Mouse (Mus musculus) liver, embryonic 15.5 days (tissue): ENCODE measurements around the gene Loxl3. TPM values are rescaled to one million over a fixed set of nuclear protein-coding genes. Genes with fewer than 3 reads are reported as not detected.
A peak's percentile ranks its signal among the peaks of the same experiment; 100 is the strongest.

ENCODE experiments used
- ATAC-seq: fragments of 200-750 bp; cut with Nextera tagmentation; 2 replicates; pipeline ENCODE4 v1.8.0; 2017; ENCODE audit warnings: moderate number of reproducible peaks, mild to moderate bottlenecking, moderate library complexity; ENCODE audit not compliant: insufficient read depth
- H3K27ac ChIP-seq: fragments of 300-500 bp; sonication (generic); replicated peaks from 2 replicates; pipeline ENCODE4 v1.5.1; 2015; ENCODE audit warnings: mild to moderate bottlenecking, inconsistent platforms
- H3K27me3 ChIP-seq: fragments of 300-500 bp; sonication (generic); 2 replicates; pipeline ENCODE4 v1.6.1; 2015; ENCODE audit warnings: mild to moderate bottlenecking, inconsistent platforms
- H3K36me3 ChIP-seq: fragments of 300-500 bp; sonication (generic); replicated peaks from 2 replicates; pipeline ENCODE4 v1.6.1; 2015; ENCODE audit warnings: moderate library complexity, mild to moderate bottlenecking, inconsistent platforms
- H3K4me1 ChIP-seq: fragments of 300-500 bp; sonication (generic); replicated peaks from 2 replicates; pipeline ENCODE4 v1.6.1; 2015; ENCODE audit warnings: inconsistent platforms
- H3K4me2 ChIP-seq: fragments of 300-500 bp; sonication (generic); 2 replicates; pipeline ENCODE4 v1.6.1; 2015; ENCODE audit warnings: moderate library complexity, mild to moderate bottlenecking, inconsistent platforms
- H3K4me3 ChIP-seq: fragments of 300-500 bp; sonication (generic); replicated peaks from 2 replicates; pipeline ENCODE4 v1.5.1; 2015; ENCODE audit warnings: mild to moderate bottlenecking, inconsistent platforms
- H3K9ac ChIP-seq: fragments of 300-500 bp; sonication (generic); 2 replicates; pipeline ENCODE4 v1.6.1; 2015; ENCODE audit warnings: moderate library complexity, mild to moderate bottlenecking, inconsistent platforms
- H3K9me3 ChIP-seq: fragments of 300-500 bp; sonication (generic); replicated peaks from 2 replicates; pipeline ENCODE4 v1.6.1; 2016; ENCODE audit warnings: inconsistent platforms
- WGBS: fragments of 180-500 bp; shearing (Covaris S2); methylation state at CpG from one replicate; pipeline ENCODE4 v1.1.7; 2015; ENCODE audit warnings: mixed read lengths; ENCODE audit not compliant: insufficient replicate concordance; 5-methylcytosine and 5-hydroxymethylcytosine counted together
- polyA plus RNA-seq: library from polyadenylated mRNA; unstranded; fragments of >200 nt; fragmentation: Nextera tagmentation; extraction: Ambion mirVana; gene quantifications from 2 replicates; pipeline ENCODE4 v1.2.1, GENCODE M21; 2015

Loxl3 gene
- polyA plus RNA-seq, 1 experiment from 2014 or later, result 2.1 TPM

DNA sequence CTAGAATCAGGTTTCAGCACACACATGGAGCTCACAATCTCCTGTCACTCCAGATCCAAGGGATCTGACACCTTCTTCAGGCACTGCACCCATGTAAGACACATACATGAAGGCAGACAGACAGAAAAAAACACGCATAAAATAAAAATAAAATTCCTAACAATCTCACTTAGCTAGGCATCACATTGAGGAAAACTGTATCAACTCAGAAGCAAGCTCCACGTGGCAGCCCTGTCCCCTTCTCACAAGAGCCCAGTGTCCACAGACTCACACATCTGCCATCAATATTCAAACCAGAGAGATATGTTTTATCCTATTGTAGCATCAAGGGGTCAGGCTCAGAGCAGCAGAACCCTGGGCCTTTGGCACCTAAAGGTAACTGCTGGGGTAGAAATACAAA, 29.7 kb upstream of the Loxl3 start:
- Histone ChIP-seq H3K4me2 (peak overlapping the region; percentile 27; the same call in 1 of the 2 replicates), H3K4me1 (peaks cover 44% of the 10 kb centered on the region), H3K27me3 (no peaks in the 10 kb centered on the region), H3K36me3 (no peaks in the 10 kb centered on the region), H3K9me3 (no peaks in the 10 kb centered on the region), H3K9ac (0 out of 2 replicates have a peak overlapping the region, but pooled peaks have one; percentile 4), H3K27ac (peak overlapping the region; percentile 63), H3K4me3 (0 out of 2 replicates have a peak overlapping the region, but pooled peaks have one; percentile 0)
- no peak for ATAC-seq
- WGBS, result 54% methylated on average over 2 of the region's 2 CpGs

DNA sequence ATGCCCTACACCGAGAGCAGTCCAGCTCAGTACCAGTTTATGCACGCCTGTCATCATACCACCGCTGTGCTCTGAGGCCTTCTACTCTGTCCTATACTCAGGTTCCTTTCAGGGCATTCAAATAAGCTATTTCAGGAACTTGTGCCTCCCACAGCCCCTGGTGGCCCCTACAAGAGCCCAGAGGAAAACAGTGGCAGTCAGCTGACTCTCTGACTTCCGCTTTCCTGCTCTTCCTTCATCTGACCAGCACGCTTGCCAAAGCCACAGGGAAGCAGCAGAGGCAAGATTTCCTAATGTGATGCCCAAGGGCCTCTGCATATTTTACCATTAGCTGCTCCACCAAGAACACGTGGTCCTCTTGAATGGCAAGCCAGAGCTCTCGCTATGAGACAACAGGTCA, 29.1 kb upstream of the Loxl3 start:
- WGBS, result 30% methylated on average over 7 of the region's 7 CpGs
- no peaks in the 10 kb centered on the region for H3K27me3 ChIP-seq
- H3K36me3 ChIP-seq, result no peaks in the 10 kb centered on the region
- peak overlapping the region; percentile 63 for H3K27ac ChIP-seq
- H3K9ac ChIP-seq, result no peak overlapping the region
- H3K9me3 ChIP-seq, result no peaks in the 10 kb centered on the region
- peaks cover 49% of the 10 kb centered on the region for H3K4me1 ChIP-seq
- 0 out of 2 replicates have a peak overlapping the region, but pooled peaks have one; percentile 27 for H3K4me2 ChIP-seq
- ATAC-seq, result peak; percentile 60
- H3K4me3 ChIP-seq, result no peak overlapping the region

DNA sequence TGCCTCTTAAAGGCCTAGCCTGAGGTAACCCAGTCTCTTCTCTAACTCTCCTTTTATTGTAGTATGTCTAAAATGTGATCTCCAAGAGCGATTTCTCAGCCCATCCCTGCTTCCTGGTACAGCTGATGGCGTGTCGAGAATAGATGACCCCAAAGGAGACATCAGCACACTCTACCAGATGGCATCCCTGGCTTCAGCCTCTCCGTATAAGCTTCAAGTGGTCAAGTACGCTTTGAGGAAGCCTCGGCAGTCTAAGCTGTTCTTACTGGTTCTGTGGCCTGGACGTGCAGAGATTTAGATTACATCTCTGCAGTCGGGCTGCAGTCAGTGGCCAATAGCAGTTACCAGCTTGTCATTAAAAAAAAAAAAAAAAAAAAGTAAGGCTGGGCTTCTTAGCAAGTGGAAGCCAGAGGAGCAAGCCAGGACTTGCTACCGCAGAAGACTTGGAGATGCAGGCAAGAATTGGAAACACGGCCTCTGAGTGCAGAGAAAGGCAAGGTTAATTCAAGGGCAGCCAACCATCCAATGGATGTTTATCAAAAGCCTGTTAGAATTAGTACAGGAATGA, 28.4 kb upstream of the Loxl3 start:
- H3K9me3 ChIP-seq, result no peaks in the 10 kb centered on the region
- H3K27me3 ChIP-seq, result no peaks in the 10 kb centered on the region

DNA sequence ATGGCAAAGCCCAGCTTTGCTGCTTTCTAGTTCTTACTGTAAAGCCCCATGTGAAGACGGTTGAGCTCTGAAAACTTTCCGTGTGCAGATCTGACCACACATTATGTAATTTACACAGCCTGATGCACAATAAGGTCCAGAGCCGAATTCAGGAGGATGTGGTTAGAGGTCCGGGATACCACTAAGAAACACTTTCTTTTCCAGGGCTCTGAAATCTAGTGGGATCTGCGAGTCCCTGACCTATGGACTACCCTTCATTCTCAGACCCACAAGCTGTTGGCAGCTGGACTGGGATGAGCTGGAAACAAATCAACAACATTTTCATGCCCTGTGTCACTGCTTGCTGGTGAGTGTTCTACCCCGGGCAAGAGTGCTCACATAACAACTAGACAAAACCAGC, 27.9 kb upstream of the Loxl3 start:
- Histone ChIP-seq H3K9me3 (no peaks in the 10 kb centered on the region), H3K4me1 (peaks cover 61% of the 10 kb centered on the region), H3K27me3 (no peaks in the 10 kb centered on the region), H3K9ac (no peak overlapping the region), H3K4me2 (no peak overlapping the region), H3K4me3 (no peak overlapping the region), H3K36me3 (no peaks in the 10 kb centered on the region), H3K27ac (0 out of 2 replicates have a peak overlapping the region, but pooled peaks have one; percentile 14)
- 45% methylated on average over 6 of the region's 6 CpGs for WGBS
- no peak for ATAC-seq

More for the DNA sequence above, 28.4 kb upstream of the Loxl3 start:
- H3K4me1 ChIP-seq, result peaks cover 55% of the 10 kb centered on the region
- ATAC-seq, result no peak
- no peak overlapping the region for H3K4me3 ChIP-seq
- WGBS, result 60% methylated on average over 10 of the region's 10 CpGs
- H3K27ac ChIP-seq, result peak overlapping the region; percentile 63
- no peak overlapping the region for H3K9ac ChIP-seq
- no peak overlapping the region for H3K4me2 ChIP-seq
- no peaks in the 10 kb centered on the region for H3K36me3 ChIP-seq

DNA sequence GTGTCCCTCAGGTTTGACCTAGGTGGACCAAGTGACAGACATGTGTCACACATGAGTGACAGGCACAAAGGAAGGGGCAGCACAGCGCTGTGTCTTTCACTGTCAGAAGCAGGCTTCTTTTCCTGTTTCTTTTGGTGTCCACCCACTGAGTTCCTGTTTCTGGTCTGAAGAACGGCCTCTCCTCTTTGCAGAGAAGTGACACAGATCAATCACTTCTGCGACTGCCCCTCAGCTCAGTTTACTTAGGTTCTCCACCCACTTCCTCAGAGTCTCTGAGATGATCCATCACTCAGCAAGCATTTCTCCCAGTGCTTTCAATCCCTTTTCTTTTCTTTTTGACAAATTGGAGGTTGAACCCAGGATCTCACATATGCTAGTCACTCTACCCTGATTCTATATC, 25.3 kb upstream of the Loxl3 start:
- ATAC-seq, result no peak
- H3K4me1 ChIP-seq, result peaks cover 76% of the 10 kb centered on the region
- WGBS, result 25% methylated on average over 3 of the region's 3 CpGs

DNA sequence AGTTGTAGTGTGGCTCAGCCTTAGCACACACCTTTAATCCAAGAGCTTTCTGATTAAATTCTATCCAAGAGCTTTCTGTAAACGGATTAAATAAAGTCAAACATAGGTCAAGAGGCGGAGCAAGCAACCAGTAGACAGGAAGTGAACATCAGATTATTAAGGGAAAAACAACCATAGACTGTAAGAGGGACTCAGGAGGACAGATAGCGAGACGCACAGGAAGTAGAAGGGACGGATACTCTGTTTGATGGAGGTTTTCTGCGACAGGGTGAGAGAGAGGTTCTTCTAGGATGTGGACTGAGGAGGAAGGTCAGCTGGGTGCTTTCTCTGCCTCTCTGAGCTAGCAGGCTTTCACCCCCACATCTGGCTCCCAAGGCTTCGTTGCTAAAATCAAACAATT, 24.0 kb upstream of the Loxl3 start:
- 14% methylated on average over 7 of the region's 7 CpGs for WGBS
- Histone ChIP-seq H3K27ac (peak overlapping the region; percentile 99), H3K36me3 (no peaks in the 10 kb centered on the region), H3K4me2 (peak overlapping the region; percentile 45), H3K27me3 (no peaks in the 10 kb centered on the region), H3K9ac (peak overlapping the region; percentile 10; the same call in 1 of the 2 replicates), H3K9me3 (no peaks in the 10 kb centered on the region), H3K4me1 (peaks cover 73% of the 10 kb centered on the region), H3K4me3 (peak overlapping the region; percentile 22; the same call in 1 of the 2 replicates)
- ATAC-seq, result no peak

More for the DNA sequence above, 25.3 kb upstream of the Loxl3 start:
- H3K36me3 ChIP-seq, result no peaks in the 10 kb centered on the region
- peak overlapping the region; percentile 99 for H3K27ac ChIP-seq
- no peak overlapping the region for H3K9ac ChIP-seq
- H3K4me3 ChIP-seq, result no peak overlapping the region
- H3K9me3 ChIP-seq, result no peaks in the 10 kb centered on the region
- no peak overlapping the region for H3K4me2 ChIP-seq
- H3K27me3 ChIP-seq, result no peaks in the 10 kb centered on the region

DNA sequence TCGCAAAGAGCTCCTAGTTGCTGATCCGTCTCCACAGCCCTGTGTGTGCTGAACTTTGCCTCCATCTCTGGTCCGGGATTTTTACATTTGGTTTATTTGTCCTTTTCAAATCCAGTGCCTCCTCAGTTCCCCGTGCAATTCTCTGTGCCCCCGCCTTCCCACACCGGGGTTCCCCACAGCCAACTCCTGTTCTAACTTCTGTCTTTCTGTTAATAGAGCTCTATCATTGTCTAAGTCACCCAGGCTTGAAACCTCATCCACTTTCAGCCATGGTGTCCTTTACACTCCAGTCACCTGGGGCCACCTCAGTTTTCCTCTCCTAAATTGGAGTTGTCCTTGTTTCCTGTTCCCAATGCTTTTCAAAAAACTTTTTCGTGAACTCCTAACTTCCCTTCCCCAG, 22.7 kb upstream of the Loxl3 start:
- Histone ChIP-seq H3K9ac (no peak overlapping the region), H3K4me1 (peaks cover 75% of the 10 kb centered on the region), H3K4me3 (no peak overlapping the region), H3K9me3 (no peaks in the 10 kb centered on the region), H3K27me3 (no peaks in the 10 kb centered on the region), H3K27ac (peak overlapping the region; percentile 99), H3K36me3 (no peaks in the 10 kb centered on the region), H3K4me2 (no peak overlapping the region)
- WGBS, result 72% methylated on average over 7 of the region's 7 CpGs
- ATAC-seq, result no peak

DNA sequence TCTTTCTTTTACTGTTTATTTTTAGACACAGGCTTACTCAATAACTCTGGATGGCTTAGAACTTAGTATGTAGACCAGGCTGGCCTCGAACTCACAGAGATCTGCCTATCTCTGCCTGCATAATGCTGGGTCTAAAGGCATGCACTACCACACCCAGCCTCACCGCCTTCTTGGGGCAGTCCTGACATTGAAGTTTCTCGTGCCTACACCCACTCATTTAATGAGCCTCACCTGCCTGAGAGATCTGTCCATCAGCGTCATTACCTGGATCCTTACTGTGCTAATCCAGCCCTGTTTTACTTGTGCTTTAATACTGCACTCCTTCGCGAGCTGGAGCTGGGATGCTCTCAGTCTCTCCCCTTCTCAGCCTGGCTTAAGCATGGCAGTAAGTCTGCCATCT, 22.2 kb upstream of the Loxl3 start:
- Histone ChIP-seq H3K27me3 (no peaks in the 10 kb centered on the region), H3K9me3 (no peaks in the 10 kb centered on the region), H3K27ac (peak overlapping the region; percentile 99), H3K4me2 (no peak overlapping the region), H3K4me1 (peaks cover 78% of the 10 kb centered on the region), H3K36me3 (no peaks in the 10 kb centered on the region), H3K4me3 (no peak overlapping the region), H3K9ac (no peak overlapping the region)
- 51% methylated on average over 6 of the region's 6 CpGs for WGBS
- ATAC-seq, result no peak

DNA sequence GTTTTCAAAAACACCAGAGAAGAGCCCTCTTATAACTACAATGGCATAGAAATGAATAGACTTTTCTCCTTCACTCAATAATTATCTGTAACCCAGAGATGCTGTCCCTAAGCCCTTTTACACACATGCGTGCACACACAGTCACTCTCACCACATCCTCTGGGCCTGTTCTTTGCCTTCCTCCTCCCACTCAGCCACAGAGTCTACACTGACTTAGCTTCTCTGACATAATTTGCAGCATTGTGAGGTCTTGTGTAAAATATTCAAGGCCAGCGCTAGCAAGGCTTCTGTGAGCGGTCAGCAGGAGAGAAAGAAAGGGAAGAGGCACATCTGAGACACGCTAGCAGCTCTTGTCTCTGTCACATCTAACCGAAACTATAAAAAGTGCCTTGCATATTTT, 20.5 kb upstream of the Loxl3 start:
- peak overlapping the region; percentile 99 for H3K27ac ChIP-seq
- no peaks in the 10 kb centered on the region for H3K27me3 ChIP-seq
- 42% methylated on average over 5 of the region's 5 CpGs for WGBS
- H3K4me3 ChIP-seq, result no peak overlapping the region
- peak overlapping the region; percentile 52 for H3K9ac ChIP-seq
- H3K36me3 ChIP-seq, result no peaks in the 10 kb centered on the region
- peak overlapping the region; percentile 61 for H3K4me2 ChIP-seq
- no peaks in the 10 kb centered on the region for H3K9me3 ChIP-seq
- no peak for ATAC-seq
- peaks cover 91% of the 10 kb centered on the region for H3K4me1 ChIP-seq

DNA sequence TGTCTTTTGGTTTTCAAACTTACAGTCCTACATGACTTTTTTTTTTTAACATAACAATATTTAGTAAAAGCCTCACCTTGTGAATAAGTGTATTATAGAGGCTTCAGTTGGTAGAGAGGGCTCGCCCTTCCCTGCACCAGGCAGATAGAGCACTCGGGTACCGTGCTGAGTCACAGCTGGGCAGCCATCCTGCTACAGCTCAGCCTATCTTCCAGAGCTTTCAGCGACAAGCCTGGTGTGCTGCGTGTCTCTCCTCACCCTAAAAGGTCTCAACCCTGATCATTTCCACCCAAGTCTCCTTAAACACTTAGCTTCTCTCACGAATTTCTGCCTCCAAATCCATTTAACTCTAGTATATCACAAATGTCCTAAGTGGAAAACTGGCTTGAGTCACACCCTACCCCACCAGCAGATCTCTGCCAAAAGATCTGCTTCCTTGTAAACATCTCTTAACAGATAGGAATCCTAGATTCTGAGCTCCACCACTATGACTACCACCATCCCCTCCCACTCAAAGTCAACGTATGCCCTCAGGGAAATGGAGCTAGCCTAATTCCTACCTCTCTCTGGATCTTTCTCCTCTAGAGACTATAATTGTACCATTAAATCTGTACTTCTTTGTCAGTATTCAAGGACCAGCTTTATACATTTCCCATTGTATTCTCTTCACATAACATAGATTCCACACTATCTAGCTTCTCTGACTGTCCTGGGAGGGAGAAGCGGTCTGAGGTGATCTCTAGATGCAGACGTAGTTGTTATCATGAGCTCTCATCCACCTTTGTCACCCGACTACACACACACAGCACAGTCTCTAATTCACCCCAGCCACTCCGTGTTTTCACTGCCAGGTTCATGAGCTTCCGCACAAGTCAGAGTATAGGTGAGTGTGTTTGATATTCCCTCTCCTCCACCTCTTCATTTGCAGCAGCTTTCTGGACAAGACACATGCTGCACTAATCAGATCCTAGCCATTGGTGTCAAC, 19.2 kb upstream of the Loxl3 start:
- WGBS, result 15% methylated on average over 12 of the region's 12 CpGs
- peak; percentile 98 for ATAC-seq
- peaks cover 92% of the 10 kb centered on the region for H3K4me1 ChIP-seq
- H3K36me3 ChIP-seq, result no peaks in the 10 kb centered on the region
- no peaks in the 10 kb centered on the region for H3K27me3 ChIP-seq
- peak overlapping the region; percentile 30 for H3K4me3 ChIP-seq
- peak overlapping the region; percentile 61 for H3K4me2 ChIP-seq
- H3K9me3 ChIP-seq, result no peaks in the 10 kb centered on the region
- H3K27ac ChIP-seq, result peak overlapping the region; percentile 99
- peak overlapping the region; percentile 52 for H3K9ac ChIP-seq

DNA sequence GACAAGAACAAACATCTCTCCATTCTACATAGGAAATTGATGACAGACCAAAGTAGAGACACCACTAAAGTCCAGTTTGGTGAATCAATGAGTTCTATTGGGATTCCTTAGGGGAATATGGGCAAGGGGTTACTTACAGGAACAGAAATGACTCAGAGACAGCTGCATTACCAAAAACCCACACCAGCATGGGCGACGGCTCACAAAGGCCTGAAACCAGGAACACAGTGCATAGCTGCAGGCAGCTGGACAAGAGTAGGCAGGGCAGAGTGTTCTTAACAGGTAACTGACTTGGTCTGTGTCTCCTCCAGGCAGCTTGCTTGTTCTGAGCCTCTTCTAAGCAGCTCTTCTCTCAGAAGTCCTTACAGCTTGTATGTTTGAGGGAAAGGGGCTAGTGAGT, 18.2 kb upstream of the Loxl3 start:
- Histone ChIP-seq H3K27me3 (no peaks in the 10 kb centered on the region), H3K4me2 (peak overlapping the region; percentile 61), H3K9me3 (no peaks in the 10 kb centered on the region), H3K4me3 (peak overlapping the region; percentile 30), H3K27ac (peak overlapping the region; percentile 99), H3K9ac (peak overlapping the region; percentile 49), H3K4me1 (peaks cover 92% of the 10 kb centered on the region), H3K36me3 (no peaks in the 10 kb centered on the region)
- no peak for ATAC-seq
- WGBS, result 59% methylated on average over 2 of the region's 2 CpGs
